Mouse (Mus musculus) cerebral cortex, adult 2 months (tissue): ENCODE results near the gene Vamp1.

Experiments
- WGBS: fragments of 180-500 bp; shearing (Covaris S2); methylation state at CpG from one replicate; pipeline ENCODE4 v1.1.7; 2018; 5-methylcytosine and 5-hydroxymethylcytosine counted together

Vamp1 gene

DNA sequence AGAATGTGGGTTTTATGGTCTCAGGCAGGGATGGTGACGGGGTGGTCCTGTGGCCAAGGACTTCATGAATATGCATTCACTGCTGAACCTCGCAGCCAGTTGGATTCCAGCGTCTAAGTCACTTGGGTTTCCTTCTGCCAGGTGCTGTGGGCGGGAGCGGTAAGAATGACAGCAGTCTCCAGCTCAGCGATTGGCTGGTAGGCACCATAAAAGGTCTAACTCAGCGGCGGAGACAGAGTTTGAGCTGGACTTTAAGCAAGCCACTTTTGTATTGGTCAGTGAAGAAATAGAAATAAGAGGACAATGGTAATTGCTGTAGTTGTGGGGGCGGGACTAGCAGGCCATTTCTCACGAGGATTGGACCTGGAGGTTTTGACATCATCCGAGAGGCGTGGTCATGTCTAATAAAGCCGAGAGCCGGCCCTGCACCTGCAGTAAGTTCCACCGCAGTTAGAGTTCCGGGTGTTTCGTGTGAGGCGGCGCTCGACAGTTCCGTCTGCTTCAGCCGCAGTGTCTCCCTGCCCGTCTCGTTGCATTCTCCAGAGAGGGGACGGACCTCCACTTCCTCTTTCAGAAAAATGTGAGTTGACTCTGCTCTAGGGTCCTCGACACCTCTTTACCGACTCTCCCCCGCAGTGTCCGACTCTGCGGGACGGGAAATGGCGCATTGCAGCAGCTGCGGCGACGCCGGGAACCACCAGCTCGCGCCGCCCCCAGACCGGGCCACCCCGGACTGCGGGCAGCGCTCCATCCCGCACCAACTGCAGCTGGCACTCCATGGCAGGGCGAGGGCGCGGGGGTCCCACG, at the start of gene Vamp1:
Gene Vamp1 (plus strand): TSS at position 404 of the 807 bp plus-strand sequence.
- WGBS = under 1% methylated on average over 48 of the region's 48 CpGs

DNA sequence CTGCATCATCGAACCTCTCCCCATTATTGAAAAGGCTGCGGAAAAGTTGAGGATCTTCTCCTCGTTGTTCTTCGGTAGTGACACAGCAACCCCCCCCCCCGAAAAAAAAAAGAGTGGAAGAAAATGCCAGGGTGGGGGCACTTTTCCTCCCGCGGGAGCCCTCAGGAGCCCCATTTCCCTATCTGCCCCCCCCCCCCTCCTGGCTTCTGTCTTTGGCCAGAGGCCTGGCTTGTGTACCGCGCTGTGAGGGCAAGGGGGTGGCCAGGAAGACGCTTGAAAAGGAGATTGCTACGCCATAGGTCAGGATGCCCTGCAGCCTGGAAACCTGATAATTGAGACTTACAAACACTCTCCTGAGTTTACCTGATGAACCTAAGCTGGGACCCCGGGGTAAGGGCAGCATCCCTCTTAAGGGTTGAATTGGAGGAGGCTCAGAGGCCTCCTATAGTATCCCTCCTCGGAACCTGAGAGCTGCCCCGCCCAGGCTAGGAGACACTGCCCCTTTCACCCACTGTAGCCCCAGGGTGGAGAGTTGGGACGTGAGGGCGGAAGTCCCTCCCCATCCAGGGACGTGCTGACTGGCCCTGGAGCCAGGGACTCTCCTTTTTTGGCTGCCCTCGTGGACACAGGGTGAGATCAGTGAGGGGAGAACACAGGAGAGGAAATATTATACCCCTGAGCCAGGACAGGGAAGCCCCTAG, 49.1 kb upstream of the Vamp1 start, which contains the start of gene Gapdh:
Gene Gapdh (minus strand): TSS at position 417 of the 701 bp plus-strand sequence.
- 3% methylated on average over 18 of the region's 18 CpGs for WGBS

DNA sequence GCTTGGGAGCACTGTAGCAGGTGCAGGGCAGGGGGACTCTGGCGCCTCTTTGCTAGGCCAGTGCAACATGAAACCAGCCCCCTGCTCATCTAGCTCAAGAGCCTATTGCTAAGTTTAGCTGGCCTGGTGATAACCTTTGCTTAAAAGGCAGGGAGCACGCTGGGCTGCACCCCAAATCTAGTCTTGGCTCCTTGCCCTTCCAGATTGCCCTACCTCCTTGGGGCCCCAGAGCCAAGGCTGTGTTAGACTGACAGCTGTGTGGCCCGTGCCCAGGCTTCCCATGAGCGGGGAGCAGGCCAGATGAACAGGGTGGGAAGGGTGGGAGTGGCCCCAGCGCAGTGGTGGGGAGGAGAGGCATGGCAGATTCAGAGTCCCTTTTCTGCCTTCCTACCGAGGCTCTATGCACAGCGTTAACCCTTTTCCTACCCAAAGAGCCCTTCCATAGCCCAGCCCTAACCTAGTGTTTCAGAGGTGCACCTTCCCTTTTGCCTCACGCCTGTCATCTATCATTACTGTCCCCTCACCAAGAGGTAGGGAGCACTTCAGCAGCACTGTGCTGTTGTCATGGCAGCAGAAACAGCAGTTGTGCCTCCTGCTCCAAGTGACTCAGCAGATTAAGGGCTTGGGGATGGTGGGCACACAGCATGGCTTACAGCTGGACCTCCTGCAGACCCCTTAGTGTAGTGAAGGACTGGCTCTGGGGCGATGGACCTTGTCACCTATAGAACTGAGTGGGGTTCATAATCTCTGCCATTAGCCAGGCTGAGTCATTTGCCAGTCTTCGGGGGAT, 48.3 kb upstream of the Vamp1 start:
- WGBS = 17% methylated on average over 10 of the region's 10 CpGs

DNA sequence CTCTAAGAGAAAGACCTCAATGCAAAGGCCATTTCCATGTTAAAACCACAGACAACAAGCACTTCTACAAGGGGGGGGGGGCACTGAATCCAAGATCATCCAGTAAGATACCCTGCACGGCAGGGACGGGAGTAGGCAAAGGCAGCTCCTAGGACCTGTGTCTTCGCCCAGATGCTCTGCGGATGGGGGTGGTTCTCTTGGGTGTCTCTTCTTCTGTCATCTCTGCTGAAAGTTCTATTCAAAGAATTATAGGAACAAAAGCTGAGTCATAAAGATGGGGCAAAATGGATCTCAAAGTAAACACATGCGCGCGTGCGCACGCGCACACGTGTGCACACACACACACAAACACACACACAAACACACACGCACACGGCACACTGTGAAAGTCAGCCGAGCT, 47.3 kb upstream of the Vamp1 start:
- 65% methylated on average over 14 of the region's 14 CpGs for WGBS

DNA sequence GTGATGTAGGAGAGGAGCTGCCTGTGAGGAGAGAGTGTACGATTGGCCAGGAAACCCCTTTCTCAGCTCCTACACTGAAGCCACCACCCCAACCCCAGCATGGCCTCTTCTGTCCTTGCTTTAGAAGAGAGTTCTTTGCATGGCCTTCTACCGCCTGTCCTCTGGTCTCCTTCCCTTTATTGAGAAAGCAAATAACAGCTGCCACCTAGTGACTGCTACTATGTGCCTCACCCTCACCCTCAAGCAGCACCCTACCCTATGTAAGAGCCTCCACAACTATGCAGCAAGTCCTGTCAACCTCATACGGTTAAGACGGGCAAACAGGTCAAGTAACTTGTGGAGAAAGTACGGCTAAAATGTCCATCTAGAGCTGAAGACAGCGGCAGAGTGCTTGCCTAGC, 45.2 kb upstream of the Vamp1 start:
- 82% methylated on average over 6 of the region's 6 CpGs for WGBS

DNA sequence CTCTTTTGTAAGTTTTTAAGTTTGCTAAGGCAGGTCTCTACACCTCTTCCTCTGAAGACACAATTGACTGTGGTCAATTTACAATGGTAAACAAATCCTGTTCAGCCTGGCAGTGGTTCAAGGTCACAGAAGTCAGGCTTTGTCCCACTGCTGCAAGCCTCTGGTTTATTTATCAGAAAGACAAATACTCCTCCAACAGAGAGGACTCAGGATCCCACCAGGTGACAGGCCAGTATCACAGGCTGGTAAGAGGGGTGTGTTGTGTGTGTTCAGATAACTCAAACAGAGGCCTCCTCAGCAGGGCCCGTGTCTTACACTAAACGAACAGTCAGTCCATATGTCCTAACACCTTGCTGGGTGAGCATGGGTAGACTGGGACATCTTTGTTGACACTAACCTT, 42.9 kb upstream of the Vamp1 start:
- 70% methylated on average over 2 of the region's 2 CpGs for WGBS

DNA sequence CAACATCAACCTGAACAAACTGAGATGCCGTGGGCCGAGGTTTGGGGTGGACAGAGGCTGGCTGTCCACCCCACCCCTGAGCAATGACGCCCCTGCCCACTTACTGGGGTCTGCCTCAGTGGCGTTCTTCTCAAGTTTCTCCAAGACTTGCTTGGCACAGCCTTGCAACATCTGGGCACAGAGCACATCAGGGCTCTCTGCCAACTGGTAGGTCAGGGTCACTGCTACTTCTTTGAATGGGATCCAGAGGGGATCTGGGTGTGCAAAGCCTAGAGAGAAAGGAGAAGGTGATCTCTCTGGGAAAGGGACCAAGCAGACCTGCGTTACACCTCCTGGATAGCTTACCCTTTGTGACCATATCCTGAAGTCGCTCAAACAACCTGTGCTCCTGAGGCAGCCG, 42.1 kb upstream of the Vamp1 start:
- WGBS = 88% methylated on average over 7 of the region's 7 CpGs

DNA sequence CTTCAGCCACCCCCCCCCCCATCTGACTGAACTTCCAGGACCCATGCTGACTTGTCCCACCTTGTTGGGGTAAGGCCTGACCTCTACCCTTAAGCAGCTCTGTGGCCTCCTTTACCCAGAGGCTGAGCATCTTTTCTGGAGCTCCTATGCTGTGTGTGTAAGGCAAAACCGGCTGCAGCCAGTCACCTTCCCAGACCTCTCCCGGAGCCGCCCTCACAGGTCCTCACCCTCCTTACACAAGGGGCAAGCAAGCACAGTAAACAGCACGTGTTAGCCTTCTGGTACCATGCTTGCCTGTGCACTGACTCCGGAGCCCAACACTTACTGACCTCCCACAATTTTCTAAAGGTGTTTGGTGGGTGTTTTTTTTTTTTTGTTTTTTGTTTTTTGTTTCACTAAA, 39.9 kb upstream of the Vamp1 start:
- 89% methylated on average over 5 of the region's 5 CpGs for WGBS

DNA sequence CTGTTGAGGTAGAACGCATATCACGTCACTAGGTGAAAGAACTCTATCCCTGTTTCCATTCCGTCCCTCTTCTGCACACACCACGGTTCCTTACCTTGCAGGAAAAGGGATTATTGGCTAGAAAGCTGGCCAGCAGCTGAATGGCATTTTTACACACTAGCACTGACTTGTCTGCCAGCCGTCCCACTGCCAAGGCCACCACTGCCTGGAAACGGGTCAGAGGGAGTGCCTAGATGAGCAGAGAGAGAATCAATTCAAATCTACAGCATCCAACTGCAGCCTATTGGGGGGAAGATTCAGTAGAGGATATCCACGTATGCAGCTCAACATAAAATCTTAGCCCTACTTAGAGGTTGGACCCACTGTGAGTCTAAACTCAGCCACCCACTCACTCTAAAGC, 35.8 kb upstream of the Vamp1 start:
- WGBS = 71% methylated on average over 7 of the region's 7 CpGs

DNA sequence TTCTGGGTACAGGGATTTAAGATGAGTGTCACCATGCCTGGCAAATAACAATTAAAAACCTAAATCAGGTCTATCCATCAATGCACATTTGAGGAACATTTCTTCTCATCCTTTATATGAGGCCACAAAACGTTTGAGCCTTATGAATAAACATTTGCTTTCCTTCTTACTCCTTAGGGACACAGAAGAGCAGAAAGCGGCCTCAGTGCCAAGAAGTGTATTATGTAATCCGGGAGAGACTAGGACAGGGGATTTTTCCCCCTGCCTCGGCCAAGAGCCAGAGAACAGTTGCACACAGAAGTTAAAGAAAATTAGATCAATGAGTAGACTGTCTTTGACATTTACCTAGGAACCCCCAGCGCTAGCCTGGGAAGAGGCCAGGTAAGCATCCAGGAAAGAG, 33.2 kb upstream of the Vamp1 start:
- WGBS = 52% methylated on average over 5 of the region's 5 CpGs

DNA sequence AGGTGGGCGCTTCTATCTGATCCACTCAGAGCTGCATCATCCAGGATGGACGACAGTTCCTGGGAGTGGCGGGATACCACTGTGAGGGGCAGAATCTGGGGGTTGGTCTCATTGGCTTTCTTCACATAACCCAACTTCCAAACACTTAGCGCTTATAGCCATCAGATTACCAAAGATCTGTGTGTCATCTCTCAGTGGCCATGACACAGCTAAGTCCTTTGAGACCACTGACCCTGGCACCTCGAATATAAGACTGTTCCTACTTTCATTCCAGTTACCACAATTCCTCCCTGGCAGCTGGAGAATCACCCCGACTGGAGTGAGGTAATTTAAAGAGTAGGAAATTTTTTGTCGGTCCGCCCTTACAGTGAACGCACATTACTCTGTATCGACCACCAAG, 29.1 kb upstream of the Vamp1 start:
- 95% methylated on average over 10 of the region's 10 CpGs for WGBS

DNA sequence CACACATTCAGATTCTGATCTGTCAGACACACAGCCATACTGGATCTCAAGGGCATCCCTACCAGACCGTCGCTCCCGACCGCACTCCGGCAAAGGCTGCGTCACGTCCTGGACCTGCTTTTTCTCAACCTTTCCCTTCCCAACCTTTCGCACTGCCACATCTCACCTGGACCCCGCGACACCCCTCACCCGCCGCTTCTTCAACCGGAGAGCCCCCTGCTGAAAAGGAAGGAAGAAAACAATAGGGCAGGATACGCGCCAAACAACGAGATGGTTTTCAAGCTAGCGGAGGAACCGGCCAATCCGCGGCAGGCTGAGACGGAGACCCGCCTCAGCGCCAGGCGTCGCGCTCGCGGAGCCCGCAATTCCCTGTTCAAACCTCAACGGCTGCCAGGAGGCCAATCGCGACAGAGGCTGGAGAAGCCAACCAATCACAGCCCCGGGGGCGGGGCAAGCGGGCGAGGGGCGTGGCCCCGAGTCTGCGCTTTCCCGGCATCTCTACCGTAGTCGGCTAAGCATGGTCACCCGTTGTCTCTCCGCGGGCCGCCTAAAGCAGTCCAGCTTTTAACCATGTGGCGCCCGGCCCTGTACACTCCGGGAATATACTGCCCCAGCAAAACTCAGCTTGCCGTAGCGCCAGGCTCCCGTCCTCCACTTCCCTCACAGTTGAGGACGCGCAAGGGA, 23.9 kb upstream of the Vamp1 start, which contains the start of the genes Ncapd2 and Mrpl51:
Gene Ncapd2 (minus strand): TSS at position 370 of the 684 bp plus-strand sequence.
Gene Mrpl51 (plus strand): TSS at position 470 of the 684 bp plus-strand sequence.
- WGBS = under 1% methylated on average over 54 of the region's 54 CpGs

DNA sequence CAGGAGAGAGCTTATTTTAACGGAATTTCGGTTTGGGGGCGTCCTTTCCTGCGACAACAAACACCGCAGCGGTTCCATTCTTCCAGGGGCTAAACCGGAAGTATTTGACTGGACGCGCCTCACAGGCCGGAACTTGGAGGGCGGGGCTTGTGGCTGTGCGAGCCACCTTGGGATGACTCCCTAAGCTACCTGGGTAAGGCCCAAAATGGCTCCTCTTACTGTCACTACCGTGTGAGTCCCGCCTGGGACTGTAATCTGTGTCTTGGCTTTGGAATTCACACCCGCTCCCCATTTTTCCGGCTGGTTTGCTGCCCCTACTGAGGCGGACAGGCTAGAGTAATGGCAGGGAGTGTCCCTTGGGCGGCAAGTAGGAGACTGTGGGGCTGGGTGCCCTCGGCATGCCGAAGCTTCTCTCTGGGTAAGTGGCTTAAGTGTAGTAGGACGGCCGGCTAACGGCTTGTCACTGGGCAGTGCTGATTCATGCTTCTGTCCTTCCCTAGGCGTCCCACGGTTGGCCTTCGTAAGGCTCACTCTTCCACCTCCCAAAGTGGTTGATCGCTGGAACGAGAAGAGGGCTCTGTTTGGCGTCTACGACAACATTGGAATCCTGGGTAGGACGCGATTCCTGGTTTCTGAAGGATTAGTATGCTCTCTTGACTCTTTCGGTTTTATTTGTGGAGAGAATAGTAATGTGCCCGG, 23.2 kb upstream of the Vamp1 start:
- WGBS = under 1% methylated on average over 34 of the region's 34 CpGs

DNA sequence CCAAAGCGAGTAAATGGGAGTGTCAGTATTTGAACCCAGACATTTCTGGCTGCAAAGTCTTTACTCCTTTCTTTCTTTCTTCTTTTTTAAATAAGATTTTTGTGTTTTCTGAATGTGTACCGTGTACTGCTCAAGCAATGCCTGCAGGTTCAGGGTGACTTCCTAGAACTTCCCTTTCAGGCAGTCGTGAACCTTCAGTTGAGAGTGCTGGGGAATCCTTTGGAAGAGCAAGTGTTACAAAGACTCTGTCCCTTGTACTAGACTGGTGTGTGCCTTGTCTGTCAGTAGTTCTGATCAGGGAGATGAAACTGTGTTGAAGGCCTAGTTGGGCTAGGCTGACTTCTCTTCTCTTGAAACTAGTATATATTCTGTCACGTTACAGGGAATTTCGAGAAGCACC, 22.5 kb upstream of the Vamp1 start:
- WGBS = 35% methylated on average over 5 of the region's 5 CpGs

DNA sequence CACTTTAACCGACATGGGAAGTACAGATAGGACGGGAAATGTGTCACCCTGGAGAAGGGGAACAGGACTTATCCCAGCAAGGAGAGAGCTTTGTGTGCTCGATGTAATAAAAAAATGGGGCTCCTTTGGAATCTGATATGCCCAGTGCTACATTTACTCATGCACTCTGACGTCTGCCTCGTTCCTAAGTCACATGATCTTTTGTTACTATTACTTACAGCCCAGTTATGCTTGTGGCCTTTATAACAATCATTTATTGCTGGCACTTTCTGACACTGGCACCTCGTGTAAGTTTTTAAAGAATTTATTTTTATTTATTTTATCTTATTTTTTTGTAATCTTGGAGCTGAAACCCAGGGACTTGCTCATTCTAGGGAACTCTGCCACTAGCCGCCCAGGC, 22.0 kb upstream of the Vamp1 start:
- 63% methylated on average over 7 of the region's 7 CpGs for WGBS

DNA sequence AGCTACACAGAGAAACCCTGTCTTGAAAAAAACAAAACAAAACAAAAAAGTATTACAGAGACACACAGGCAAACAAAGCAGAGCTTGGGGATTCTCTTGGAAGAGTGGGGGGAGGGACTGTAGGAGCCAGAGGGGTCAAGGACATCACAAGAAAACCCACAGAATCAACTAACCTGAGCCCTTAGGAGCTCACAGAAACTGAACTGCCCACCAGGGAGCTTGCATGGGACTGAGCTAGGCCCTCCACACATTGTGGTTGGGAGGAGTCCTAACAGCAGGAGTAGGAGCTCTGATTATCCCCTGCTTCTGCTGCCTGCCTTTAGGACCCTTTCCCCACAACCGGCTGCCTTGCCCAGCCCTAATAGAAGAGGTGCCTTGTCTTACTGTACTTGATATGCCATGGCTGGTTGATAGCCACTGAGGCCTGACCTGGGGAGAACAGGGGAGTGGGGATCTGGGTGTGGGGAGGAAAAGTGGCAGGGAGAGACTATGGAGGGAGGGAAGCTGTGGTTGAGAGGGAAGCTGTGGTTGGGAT, 19.7 kb upstream of the Vamp1 start:
- 37% methylated on average over 1 of the region's 1 CpGs for WGBS

DNA sequence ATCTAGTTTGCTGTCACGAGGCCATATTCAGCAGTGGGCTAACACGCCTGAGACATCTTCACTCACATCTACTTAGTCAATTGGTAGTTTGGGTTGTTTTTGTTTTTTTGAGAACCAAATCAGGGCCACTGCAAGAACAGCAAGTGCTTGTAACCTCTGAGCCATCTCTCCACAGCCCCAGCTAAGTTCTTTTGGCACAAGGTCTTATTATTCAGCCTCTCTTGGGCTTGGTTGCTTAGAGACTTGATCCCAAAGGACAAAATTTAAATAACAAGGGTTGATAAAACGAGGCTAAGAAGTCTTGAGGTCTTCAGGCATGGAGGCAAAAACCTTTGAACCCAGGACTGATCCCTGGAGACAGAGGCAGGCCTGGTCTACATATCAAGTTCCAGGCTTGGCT, 19.1 kb upstream of the Vamp1 start:
- 63% methylated on average over 3 of the region's 3 CpGs for WGBS

DNA sequence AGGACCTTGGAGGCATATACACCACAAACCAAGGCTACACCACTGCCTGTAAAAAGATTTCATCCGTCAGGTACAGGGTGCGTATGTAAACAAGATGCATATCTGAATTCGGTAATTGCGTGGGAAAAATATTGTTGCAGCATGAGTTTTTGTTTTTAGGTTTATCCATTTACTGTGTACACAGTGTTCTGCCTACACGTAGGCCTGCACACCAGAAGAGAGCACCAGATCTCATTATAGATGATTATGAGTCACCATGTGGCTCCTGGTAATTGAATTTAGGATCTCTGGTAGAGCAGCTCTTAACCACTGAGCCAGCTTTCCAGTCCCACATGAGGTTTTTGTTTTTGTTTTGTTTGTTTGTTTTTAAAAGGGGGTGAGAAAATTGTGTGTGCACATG, 18.2 kb upstream of the Vamp1 start:
- 57% methylated on average over 5 of the region's 5 CpGs for WGBS

DNA sequence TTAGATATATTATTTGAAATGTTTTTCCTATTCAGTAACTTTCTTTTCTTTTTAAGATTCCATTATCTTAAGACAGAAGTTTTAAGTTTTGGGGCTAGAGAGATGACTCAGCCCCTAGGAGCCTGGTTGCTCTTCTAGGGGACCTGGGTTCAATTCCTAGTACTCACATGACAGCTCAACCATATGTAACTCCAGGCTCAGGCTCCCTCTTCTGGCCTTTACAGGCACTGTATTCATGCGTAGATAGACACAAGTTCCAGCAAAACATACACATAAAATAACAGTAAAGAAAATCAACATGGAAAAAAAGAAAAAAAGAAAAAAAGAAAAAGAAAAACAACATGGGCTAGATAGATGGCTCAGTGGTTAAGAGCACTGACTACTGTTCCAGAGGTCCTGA, 4.9 kb upstream of the Vamp1 start:
- 89% methylated on average over 1 of the region's 1 CpGs for WGBS

DNA sequence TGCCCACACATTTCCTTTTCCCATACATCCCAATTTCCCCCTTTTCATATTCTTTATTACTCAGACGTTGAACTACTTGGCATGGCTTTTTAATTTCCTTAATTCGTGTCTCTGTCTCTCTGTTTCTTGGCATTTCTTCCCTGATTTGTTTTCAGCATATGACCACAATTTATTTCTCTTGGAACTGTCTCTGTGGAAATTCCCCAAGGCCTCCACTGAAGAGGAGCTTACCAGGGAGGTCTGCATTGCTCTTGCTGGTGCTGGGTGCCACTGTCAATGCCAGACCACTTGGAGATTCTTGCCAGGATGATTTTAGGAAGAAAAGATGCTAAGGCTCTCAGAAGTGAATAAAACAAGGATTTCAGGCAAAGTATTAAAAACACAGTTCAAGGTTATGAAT, 2.7 kb upstream of the Vamp1 start:
- 25% methylated on average over 2 of the region's 2 CpGs for WGBS

DNA sequence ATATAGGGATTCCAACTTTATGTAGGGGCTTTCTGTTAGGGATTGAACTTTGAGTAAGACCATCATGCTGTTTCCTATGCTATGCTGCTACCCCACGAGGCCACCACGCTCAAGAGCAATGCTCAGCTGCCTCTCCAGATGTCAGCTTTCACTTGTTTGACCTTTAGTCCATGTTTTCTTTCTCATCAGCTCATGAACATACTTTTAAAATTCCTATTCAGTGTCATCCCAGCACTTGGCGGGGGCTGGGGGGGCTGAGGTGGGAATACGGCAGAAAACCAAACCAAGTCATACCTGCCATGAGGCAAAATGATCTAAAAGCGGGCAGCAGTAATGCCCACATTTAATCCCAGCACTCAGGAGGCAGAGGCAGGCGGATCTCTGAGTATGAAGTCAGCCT, 2.2 kb upstream of the Vamp1 start:
- WGBS = 77% methylated on average over 6 of the region's 6 CpGs
